Mouse (Mus musculus) thymus, adult 2 months (tissue): ENCODE measurements around the gene St3gal4.

Source experiments
- CTCF ChIP-seq: fragments of 200-500 bp; IDR thresholded peaks from 2 replicates; pipeline ENCODE4 v1.5.1; 2012; ENCODE audit warnings: mild to moderate bottlenecking, control low read depth, low read length, moderate library complexity, borderline replicate concordance; ENCODE audit not compliant: control insufficient read depth, poor library complexity, insufficient read depth; ENCODE audit errors: extremely low read depth
- POLR2A ChIP-seq: fragments of 200-500 bp; IDR thresholded peaks from 2 replicates; pipeline ENCODE4 v1.6.1; 2012; ENCODE audit warnings: mild to moderate bottlenecking, low read length, control low read depth, moderate library complexity; ENCODE audit not compliant: control insufficient read depth, poor library complexity, insufficient read depth; ENCODE audit errors: extremely low read depth

GRCm38 (mm10) chr9:35110051-35110450 is 9.0 kb downstream of the St3gal4 start:
- no peak for TF ChIP-seq POLR2A
- TF ChIP-seq CTCF = no peak
